Mouse (Mus musculus): ENCODE data around the gene Gm17651.

Gm17651 gene

GRCm38 (mm10) chr3:97629941-97630340 is 44.6 kb downstream of the Gm17651 start:
- DNase-seq (ENCODE audit: low read depth, low spot score) = no peak

GRCm38 (mm10) chr3:97628391-97629001 is 46.0 kb downstream of the Gm17651 start, which contains the start of gene Fmo5:
Fmo5 (plus strand) TSS chr3:97628804.
- DNase-seq (ENCODE audit: low read depth, low spot score) = peak; percentile 67

GRCm38 (mm10) chr3:97627893-97628292 is 46.6 kb downstream of the Gm17651 start:
- DNase-seq (ENCODE audit: low read depth, low spot score) = no peak

- no peak for DNase-seq (ENCODE audit: low read depth, low spot score)
These were observed 49.9 kb downstream of the Gm17651 start for GRCm38 (mm10) chr3:97624611-97625010.
